Mouse (Mus musculus) heart, embryonic 15.5 days (tissue): ENCODE data around the gene Ubald1. TPM values are rescaled to one million over a fixed set of nuclear protein-coding genes. Genes with fewer than 3 reads are reported as not detected.

Experiments
- ATAC-seq: fragments of 200-750 bp; cut with Nextera tagmentation; replicated peaks from 2 replicates; pipeline ENCODE4 v1.8.0; 2017; ENCODE audit warnings: low read depth, moderate TSS enrichment; ENCODE audit not compliant: insufficient number of reproducible peaks, insufficient read depth, low FRiP score
- H3K27ac ChIP-seq: fragments of 300-500 bp; sonication (generic); 2 replicates; pipeline ENCODE4 v1.5.1; 2015; ENCODE audit warnings: mild to moderate bottlenecking, inconsistent platforms
- H3K27me3 ChIP-seq: fragments of 300-500 bp; sonication (generic); 2 replicates; pipeline ENCODE4 v1.6.1; 2015; ENCODE audit warnings: inconsistent platforms
- H3K36me3 ChIP-seq: fragments of 300-500 bp; sonication (generic); 2 replicates; pipeline ENCODE4 v1.6.1; 2015; ENCODE audit warnings: mild to moderate bottlenecking, inconsistent platforms
- H3K4me1 ChIP-seq: fragments of 300-500 bp; sonication (generic); replicated peaks from 2 replicates; pipeline ENCODE4 v1.6.1; 2015; ENCODE audit warnings: inconsistent platforms
- H3K4me2 ChIP-seq: fragments of 300-500 bp; sonication (generic); 2 replicates; pipeline ENCODE4 v1.6.1; 2015; ENCODE audit warnings: inconsistent platforms, mild to moderate bottlenecking, moderate library complexity
- H3K4me3 ChIP-seq: fragments of 300-500 bp; sonication (generic); 2 replicates; pipeline ENCODE4 v1.5.1; 2015; ENCODE audit warnings: mild to moderate bottlenecking, inconsistent platforms
- H3K9ac ChIP-seq: fragments of 300-500 bp; sonication (generic); 2 replicates; pipeline ENCODE4 v1.6.1; 2015; ENCODE audit warnings: mild to moderate bottlenecking, inconsistent platforms
- H3K9me3 ChIP-seq: fragments of 300-500 bp; sonication (generic); replicated peaks from 2 replicates; pipeline ENCODE4 v1.6.1; 2016; ENCODE audit warnings: inconsistent platforms
- WGBS: fragments of 180-500 bp; shearing (Covaris S2); methylation state at CpG from one replicate; pipeline ENCODE4 v1.1.7; 2015; ENCODE audit warnings: mixed read lengths; 5-methylcytosine and 5-hydroxymethylcytosine counted together
- polyA plus RNA-seq: library from polyadenylated mRNA; unstranded; fragments of >200 nt; fragmentation: Nextera tagmentation; extraction: Ambion mirVana; gene quantifications from 2 replicates; pipeline ENCODE4 v1.2.1, GENCODE M21; 2015

The Ubald1 gene
- polyA plus RNA-seq, 1 experiment from 2014 or later = 24.7 TPM

DNA sequence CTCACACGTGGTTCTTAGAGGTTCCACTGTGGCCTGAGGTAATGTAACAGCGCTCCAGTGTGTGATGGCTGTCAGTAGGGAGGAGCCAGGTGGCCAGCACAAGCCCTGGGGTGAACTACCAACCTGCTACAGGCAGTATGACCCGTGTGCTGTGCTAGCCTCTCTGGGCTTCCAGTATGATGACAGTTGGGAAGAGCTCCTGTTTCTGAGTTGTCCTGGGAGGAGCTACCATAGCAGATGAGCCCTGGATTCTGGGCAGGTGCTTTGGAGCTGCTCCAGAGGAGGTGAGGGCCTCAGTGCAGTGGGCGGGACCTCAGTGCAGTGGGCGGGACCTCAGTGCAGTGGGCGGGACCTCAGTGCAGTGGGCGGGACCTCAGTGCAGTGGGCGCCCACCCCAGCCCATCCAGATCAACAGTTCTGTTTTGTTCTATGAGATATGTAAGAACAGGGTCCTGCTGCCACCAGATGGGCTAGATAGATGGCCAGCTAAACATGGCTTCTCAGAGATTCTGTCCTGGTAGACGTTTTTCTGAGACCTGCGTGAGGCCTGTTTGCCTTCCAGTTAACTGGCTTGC lies 32.0 kb upstream of the Ubald1 start:
- no peak overlapping the region for H3K4me2 ChIP-seq
- H3K4me1 ChIP-seq = peaks cover 23% of the 10 kb centered on the region
- no peak overlapping the region for H3K9ac ChIP-seq
- no peaks in the 10 kb centered on the region for H3K27me3 ChIP-seq
- peak overlapping the region; percentile 80 for H3K27ac ChIP-seq
- H3K9me3 ChIP-seq = no peaks in the 10 kb centered on the region
- H3K4me3 ChIP-seq = no peak overlapping the region
- 76% methylated on average over 10 of the region's 10 CpGs for WGBS
- ATAC-seq = no peak
- H3K36me3 ChIP-seq = peaks cover 73% of the 10 kb centered on the region

DNA sequence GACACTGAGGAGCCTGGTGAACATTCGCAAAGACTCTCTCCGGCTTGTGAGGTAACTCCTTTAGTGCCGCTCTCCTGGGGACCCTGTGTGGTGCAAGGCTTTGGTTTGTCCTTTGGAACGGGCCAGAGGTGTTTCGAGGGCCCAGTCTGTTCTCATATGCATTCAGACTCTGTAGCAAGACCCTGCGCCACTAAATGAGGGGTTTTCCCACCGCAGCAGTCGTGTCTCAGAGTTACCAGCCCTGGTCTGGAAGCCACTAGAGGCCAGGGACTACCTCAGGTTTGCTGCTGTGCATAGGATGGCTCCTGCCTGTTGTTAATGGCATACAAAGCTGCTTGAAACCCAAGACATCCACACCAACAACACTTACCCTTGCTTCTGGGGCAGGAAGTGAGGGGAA lies 30.6 kb upstream of the Ubald1 start:
- Histone ChIP-seq H3K9ac (no peak overlapping the region), H3K9me3 (no peaks in the 10 kb centered on the region), H3K4me3 (no peak overlapping the region), H3K4me1 (peaks cover 19% of the 10 kb centered on the region), H3K4me2 (no peak overlapping the region), H3K27me3 (no peaks in the 10 kb centered on the region), H3K27ac (no peak overlapping the region), H3K36me3 (peaks cover 62% of the 10 kb centered on the region)
- 94% methylated on average over 8 of the region's 8 CpGs for WGBS
- no peak for ATAC-seq

DNA sequence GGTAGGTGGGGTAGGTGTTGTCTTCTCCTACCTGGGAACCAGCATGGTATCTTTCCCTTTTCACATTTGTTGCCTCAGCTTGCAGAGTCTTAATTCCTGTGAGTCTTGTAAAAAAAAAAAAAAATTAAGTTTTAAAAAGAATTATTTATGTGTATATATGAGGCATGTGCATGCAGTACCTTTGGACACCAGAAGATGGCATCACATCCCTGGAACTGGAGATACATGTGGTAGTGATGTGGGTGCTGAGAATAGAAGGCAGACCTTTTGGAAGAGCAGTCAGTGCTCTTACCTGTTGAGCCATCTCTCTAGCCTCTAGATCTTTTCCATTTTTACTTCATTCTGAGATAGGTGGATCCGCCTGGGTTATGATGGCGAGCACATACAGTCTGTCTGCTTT lies 29.6 kb upstream of the Ubald1 start:
- Histone ChIP-seq H3K36me3 (peaks cover 60% of the 10 kb centered on the region), H3K4me2 (no peak overlapping the region), H3K9ac (no peak overlapping the region), H3K9me3 (no peaks in the 10 kb centered on the region), H3K27ac (no peak overlapping the region), H3K4me1 (peaks cover 18% of the 10 kb centered on the region), H3K27me3 (no peaks in the 10 kb centered on the region), H3K4me3 (no peak overlapping the region)
- 95% methylated on average over 2 of the region's 2 CpGs for WGBS
- no peak for ATAC-seq

DNA sequence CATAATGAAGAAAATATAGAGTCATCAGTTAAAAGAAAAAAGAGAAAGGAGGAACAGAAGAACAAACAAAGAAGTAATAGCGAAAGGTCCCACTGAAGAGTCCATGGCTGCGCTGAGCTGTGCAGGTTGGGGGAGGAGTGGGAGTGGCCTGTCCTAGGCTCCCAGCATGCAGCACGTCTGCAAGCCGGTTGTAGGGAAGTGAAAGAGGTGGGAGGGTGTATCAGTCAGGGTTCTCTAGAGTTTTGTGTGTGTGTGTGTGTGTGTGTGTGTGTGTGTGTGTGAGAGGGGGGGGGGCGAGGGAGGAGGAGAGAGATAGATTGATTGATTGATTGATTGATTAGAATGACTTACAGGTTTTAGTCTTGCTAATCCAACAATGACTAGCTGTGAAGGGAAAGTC lies 27.9 kb upstream of the Ubald1 start:
- Histone ChIP-seq H3K4me1 (peaks cover 12% of the 10 kb centered on the region), H3K9ac (no peak overlapping the region), H3K36me3 (peaks cover 53% of the 10 kb centered on the region), H3K27me3 (no peaks in the 10 kb centered on the region), H3K27ac (no peak overlapping the region), H3K4me2 (no peak overlapping the region), H3K9me3 (no peaks in the 10 kb centered on the region), H3K4me3 (no peak overlapping the region)
- ATAC-seq = no peak
- 55% methylated on average over 5 of the region's 5 CpGs for WGBS

DNA sequence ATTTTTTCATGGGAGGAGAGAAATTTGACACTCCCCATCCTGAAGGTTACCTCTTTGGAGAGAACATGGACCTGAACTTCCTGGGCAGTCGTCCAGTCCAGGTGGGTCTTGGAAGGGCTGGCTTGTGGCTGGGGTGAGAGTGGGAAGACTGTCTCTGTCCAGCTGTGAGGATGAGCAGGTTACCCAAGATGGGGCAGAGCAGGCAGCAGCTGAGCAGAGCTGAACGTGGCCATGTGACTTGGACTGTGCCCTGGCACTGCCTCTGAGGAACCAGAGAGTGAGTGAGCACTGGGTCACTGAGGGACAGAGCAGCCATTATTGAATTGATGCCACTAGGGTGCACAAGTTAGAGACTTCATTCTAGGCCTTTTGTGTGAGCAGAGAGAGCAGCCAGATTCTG lies 27.3 kb upstream of the Ubald1 start:
- Histone ChIP-seq H3K4me3 (no peak overlapping the region), H3K9ac (no peak overlapping the region), H3K4me2 (no peak overlapping the region), H3K4me1 (peaks cover 6% of the 10 kb centered on the region), H3K36me3 (peaks cover 48% of the 10 kb centered on the region), H3K27me3 (no peaks in the 10 kb centered on the region), H3K9me3 (no peaks in the 10 kb centered on the region), H3K27ac (no peak overlapping the region)
- no peak for ATAC-seq
- WGBS = 72% methylated on average over 2 of the region's 2 CpGs

DNA sequence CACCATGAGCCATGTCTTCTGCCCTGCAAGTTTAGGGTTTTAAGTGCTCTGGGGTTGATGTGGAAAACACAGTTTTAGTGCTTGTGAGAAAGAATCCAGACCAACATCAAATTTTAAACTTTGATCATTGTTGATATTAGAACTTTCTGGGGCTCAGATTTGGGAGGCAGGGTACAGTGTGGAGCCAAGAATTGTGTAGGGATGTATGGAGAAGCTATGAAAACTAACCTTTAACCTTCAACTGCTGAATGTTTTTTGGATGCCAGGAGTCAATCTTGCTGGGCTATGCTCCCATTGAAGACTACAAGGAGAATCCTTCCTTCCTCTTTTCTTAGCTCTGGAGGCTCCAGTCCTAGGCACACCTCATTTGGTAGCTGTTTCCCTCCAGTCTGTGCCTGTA lies 26.4 kb upstream of the Ubald1 start:
- H3K4me2 ChIP-seq = no peak overlapping the region
- no peaks in the 10 kb centered on the region for H3K27me3 ChIP-seq
- H3K36me3 ChIP-seq = peaks cover 39% of the 10 kb centered on the region
- no peak for ATAC-seq
- H3K4me3 ChIP-seq = no peak overlapping the region
- H3K9ac ChIP-seq = no peak overlapping the region
- no peaks in the 10 kb centered on the region for H3K9me3 ChIP-seq
- no peak overlapping the region for H3K27ac ChIP-seq
- peaks cover 11% of the 10 kb centered on the region for H3K4me1 ChIP-seq

DNA sequence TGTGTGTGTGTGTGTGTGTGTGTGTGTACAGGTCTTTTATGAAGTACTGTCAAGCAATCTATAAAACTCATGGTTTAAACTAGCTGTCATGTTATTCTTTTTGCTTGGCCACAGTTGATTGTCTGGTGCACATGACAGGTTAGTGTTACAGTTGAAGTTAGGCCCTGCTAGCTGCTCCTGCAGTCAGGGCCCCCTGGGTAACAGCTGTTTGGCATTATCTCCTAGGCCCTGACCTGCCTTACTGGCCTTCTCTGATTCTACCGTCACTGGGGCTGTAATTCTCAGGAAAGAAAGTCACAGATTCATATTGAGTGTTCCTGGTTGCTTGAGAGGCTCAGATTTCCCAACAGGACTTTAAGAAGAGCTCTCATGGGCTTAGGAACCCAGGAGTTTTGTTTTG lies 25.5 kb upstream of the Ubald1 start:
- no peak for ATAC-seq
- Histone ChIP-seq H3K4me2 (no peak overlapping the region), H3K9me3 (no peaks in the 10 kb centered on the region), H3K4me3 (no peak overlapping the region), H3K9ac (no peak overlapping the region), H3K27ac (no peak overlapping the region), H3K27me3 (no peaks in the 10 kb centered on the region), H3K36me3 (peaks cover 30% of the 10 kb centered on the region), H3K4me1 (peaks cover 11% of the 10 kb centered on the region)
- 37% methylated on average over 1 of the region's 1 CpGs for WGBS

DNA sequence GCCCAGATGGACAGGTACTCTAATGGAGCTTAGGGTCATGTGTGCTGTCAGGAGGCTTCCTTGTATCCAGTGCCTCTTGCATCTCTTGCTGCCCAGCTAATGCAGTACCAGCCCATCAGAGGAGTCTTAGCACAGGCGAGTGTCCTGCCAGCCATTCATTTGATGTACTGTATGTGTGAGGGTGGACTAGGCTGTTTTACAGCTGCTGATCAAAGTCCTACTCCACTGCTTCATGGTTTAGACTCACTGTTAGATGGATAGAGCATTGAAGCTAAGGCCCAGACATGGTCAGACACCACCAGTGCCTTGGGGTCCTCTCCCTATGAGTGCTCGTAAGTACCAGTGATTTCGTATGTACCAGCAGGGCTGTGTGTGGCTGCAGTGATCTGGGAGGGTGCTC lies 24.8 kb upstream of the Ubald1 start:
- no peaks in the 10 kb centered on the region for H3K9me3 ChIP-seq
- no peak overlapping the region for H3K4me3 ChIP-seq
- peaks cover 16% of the 10 kb centered on the region for H3K4me1 ChIP-seq
- 84% methylated on average over 3 of the region's 3 CpGs for WGBS
- no peak for ATAC-seq
- H3K4me2 ChIP-seq = no peak overlapping the region
- peaks cover 22% of the 10 kb centered on the region for H3K36me3 ChIP-seq
- no peak overlapping the region for H3K27ac ChIP-seq
- H3K27me3 ChIP-seq = no peaks in the 10 kb centered on the region
- H3K9ac ChIP-seq = no peak overlapping the region

DNA sequence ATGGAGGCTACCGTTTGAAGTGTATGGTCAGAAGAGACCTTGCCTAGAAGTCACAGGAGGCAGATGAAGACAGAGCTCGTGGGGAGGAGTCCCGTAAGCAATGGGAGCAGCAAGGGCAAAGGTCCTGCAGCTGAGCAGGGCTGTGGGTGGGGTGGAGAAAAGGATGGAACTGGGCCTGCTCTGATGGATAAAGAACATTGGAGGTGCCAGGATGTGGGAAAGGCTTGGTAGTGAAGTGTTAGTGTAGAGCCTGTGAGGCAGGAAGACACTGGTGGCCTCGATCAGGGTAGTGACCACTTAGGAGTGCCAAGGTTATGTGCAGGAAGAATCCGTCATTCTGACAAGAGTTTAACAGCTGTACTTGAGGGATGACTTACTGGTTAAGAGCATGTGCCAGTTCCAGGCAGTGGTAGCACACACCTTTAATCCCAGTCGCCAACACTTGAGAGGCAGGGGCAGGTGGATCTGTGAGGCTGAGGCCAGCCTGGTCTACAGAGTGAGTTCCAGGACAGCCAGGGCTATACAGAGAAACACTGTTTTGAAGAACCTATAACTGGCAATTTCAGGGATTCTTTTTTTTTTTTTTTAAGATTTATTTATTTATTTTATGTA lies 23.5 kb upstream of the Ubald1 start:
- H3K27ac ChIP-seq = no peak overlapping the region
- H3K4me2 ChIP-seq = no peak overlapping the region
- H3K4me1 ChIP-seq = peaks cover 17% of the 10 kb centered on the region
- H3K9ac ChIP-seq = no peak overlapping the region
- H3K27me3 ChIP-seq = no peaks in the 10 kb centered on the region
- no peak for ATAC-seq
- no peak overlapping the region for H3K4me3 ChIP-seq
- peaks cover 10% of the 10 kb centered on the region for H3K36me3 ChIP-seq
- 73% methylated on average over 6 of the region's 6 CpGs for WGBS
- no peaks in the 10 kb centered on the region for H3K9me3 ChIP-seq

DNA sequence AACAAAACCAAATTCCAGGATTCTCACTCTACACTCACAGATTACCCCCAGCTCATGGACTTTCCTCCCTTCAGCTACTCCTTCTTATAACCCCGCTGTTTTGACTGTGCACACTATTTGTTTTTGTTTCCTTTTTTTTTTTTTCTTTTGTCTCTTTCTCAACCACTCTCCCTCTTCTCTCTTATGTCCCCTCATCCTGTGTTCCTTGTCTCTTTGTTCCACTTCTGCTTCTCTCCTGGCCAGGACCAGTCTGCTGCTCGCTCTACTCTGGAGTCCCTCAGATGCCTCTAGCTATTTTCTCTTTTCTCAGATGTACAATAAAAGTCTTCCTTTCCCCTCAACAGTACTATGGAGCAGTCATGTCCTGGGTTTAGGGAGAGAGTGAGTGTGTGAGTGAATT lies 22.3 kb upstream of the Ubald1 start:
- peaks cover 22% of the 10 kb centered on the region for H3K4me1 ChIP-seq
- no peak for ATAC-seq
- no peak overlapping the region for H3K4me3 ChIP-seq
- WGBS = 76% methylated on average over 2 of the region's 2 CpGs
- H3K4me2 ChIP-seq = no peak overlapping the region
- H3K9me3 ChIP-seq = no peaks in the 10 kb centered on the region
- no peak overlapping the region for H3K9ac ChIP-seq
- no peak overlapping the region for H3K27ac ChIP-seq
- H3K27me3 ChIP-seq = no peaks in the 10 kb centered on the region
- H3K36me3 ChIP-seq = peaks cover 5% of the 10 kb centered on the region; the same call in 1 of the 2 replicates

DNA sequence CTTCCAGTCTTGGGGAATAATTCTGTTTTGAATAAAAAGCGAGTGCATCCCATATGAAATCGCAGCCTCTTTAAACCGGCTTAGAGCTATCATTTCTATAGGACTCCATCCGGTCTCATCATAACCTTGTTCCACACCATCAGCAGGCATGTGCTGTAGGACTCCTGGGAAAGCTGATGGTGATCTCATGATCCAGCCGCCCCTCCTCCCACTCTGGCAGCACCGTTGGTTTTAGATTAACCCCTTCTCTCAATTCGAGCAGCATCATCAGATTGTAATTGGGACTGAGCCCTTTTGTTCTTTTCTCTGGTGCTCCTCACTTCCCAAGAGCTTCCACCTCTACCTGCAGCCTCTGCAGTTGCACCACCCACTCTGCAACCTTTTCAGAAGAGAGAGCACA lies 21.1 kb upstream of the Ubald1 start:
- Histone ChIP-seq H3K27ac (no peak overlapping the region), H3K9me3 (no peaks in the 10 kb centered on the region), H3K4me3 (no peak overlapping the region), H3K36me3 (no peaks in the 10 kb centered on the region; the same call in 1 of the 2 replicates), H3K4me2 (no peak overlapping the region), H3K27me3 (no peaks in the 10 kb centered on the region), H3K9ac (no peak overlapping the region), H3K4me1 (peaks cover 35% of the 10 kb centered on the region)
- WGBS = 62% methylated on average over 7 of the region's 7 CpGs
- ATAC-seq = no peak

DNA sequence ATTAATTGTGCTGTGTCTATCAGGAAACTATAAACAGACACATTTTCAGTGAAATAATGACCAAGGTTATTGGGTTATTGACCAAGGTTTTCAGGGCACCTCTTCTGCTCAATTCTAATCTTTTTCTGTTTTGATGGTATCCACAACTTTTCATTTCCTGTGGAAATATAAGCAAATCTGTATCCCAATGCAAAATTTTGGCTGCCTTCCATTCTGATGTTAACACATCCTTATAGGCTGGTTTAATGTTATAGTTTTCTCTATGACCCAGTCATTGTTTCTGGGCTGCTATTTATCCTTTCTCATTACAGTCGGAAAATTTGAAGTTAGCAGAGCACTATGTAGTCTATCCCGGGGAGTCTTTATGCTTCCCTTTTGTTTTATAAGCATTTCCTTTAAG lies 19.6 kb upstream of the Ubald1 start:
- WGBS = 53% methylated on average over 2 of the region's 2 CpGs

More for the DNA sequence above, 19.6 kb upstream of the Ubald1 start:
- Histone ChIP-seq H3K27me3 (no peaks in the 10 kb centered on the region), H3K36me3 (no peaks in the 10 kb centered on the region; the same call in 1 of the 2 replicates), H3K4me3 (no peak overlapping the region), H3K4me2 (no peak overlapping the region), H3K9me3 (no peaks in the 10 kb centered on the region), H3K27ac (peak overlapping the region; percentile 52), H3K9ac (no peak overlapping the region), H3K4me1 (peaks cover 43% of the 10 kb centered on the region)
- no peak for ATAC-seq
